Mouse (Mus musculus) adrenal gland, adult 8-10 months (tissue): Measurements from ENCODE around the gene Xrcc6. TPM values are rescaled to one million over a fixed set of nuclear protein-coding genes. Genes with fewer than 3 reads are reported as not detected.
A peak's percentile ranks its signal among the peaks of the same experiment; 100 is the strongest.

Experiments used
- DNase-seq: peaks from one replicate; pipeline ENCODE4 v3.0.0; 2022
- total RNA-seq, 4 experiments: library from RNA; stranded (reverse); gene quantifications; 2 replicates each; pipeline ENCODE4 v1.2.4; 2022

Xrcc6 gene
- 10 to 100 TPM; 64.2 to 93.2 (median 75.4) TPM for total RNA-seq

DNA sequence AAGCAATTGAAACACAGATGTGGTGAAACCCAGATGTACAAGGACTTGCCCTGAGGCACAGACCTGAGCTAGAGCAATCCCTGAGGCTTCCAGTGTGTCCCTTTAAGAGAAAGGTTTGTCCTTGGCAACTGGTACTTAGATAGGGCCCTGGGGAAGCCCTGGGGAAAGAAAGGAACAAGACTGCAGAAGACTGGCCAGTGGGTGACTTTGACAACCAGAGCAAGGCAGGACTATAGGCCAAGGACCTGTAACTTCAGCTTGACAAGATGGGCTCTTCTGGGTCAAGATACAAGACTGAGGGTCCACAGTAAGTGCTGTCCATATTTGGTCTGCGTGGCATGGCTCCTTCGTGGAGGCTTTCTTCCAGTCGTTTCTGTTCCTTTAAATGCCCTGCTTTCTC lies at the start of gene Xrcc6:
Gene Xrcc6, plus strand, starts transcription at position 190 of the 400 bp plus-strand sequence.
- no peak for DNase-seq

GRCm38 (mm10) chr15:81938246-81938645 lies 49.4 kb upstream of the Xrcc6 start:
- DNase-seq, result no peak

- peak; percentile 54 for DNase-seq
Observed at GRCm38 (mm10) chr15:81939157-81939715, 48.4 kb upstream of the Xrcc6 start.

DNA sequence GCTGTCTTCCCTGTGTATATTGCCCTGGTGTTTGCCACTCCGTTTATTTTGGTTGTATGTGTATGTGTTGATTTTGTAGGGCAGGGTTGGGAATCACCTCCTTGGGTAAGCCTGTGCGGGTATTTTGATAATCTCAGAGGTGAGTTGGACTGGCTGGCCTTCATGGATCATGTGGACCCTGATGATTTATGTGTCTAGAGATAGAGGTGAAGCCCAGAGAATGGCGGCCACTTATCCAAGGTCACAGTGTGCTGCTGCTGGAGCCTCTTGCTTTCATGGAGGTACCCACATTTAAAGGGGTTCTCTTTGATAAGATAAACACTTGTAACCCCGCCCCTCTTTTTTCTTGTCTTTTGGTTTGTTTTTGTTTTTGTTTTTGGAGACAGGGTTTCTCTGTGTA lies 47.9 kb upstream of the Xrcc6 start:
- DNase-seq, result no peak

DNA sequence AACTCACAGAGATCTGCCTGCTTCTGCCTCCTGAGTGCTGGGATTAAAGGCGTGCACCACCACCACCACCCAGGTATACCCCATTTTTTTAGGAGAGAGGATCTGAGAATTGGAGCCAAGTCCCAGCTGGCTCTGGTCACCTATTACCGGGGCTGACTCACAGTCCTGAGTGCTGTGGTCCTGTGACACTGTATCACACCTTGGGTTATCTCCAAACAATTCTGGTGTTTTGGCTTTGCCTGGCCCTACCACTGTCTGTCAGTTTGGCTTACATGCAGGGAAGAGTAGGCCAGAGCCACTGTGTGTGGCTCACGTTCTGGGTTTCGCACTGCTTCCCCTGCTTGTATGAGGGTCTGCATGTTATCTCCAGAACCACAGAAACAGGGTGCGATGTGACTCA lies 47.4 kb upstream of the Xrcc6 start:
- DNase-seq, result no peak

DNA sequence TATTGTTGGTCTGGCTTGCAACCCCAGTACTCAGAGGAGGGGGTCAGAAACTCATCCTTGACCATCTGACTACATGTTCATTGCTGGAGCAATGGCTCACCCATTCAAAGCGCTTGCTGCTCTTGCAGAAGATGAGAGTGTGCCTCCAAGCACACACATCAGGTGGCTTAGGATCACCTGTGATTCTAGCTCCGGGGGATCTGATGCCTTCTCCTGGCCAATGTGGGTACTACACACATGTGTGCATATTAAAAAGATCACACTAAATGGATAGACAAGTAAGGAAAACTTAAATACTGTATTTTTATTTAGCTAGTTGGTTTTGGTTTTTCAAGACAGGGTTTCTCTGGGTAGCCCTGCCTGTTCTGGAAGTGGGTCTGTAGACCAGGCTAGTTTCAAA lies 46.6 kb upstream of the Xrcc6 start:
- no peak for DNase-seq

GRCm38 (mm10) chr15:81943176-81943749 lies 44.4 kb upstream of the Xrcc6 start:
- no peak for DNase-seq

DNA sequence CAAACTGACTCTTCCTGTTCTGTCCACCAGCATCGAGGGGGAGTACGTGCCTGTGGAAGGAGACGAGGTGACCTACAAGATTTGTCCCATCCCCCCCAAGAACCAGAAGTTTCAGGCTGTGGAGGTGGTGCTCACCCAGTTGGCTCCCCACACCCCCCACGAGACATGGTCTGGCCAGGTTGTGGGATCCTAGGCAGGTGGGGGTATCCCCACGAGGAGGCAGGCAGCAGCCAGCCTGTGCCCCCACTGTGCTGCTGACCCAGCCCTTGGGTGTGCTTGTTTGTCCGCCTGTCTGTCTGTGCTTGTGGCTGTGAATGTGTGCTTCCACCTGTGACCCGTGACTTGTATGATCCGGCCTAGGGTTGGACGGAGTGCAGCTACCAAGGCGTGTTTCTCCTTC lies 38.6 kb upstream of the Xrcc6 start:
- DNase-seq, result no peak

- DNase-seq, result no peak
Observed at GRCm38 (mm10) chr15:81949476-81950131, 38.0 kb upstream of the Xrcc6 start.

DNA sequence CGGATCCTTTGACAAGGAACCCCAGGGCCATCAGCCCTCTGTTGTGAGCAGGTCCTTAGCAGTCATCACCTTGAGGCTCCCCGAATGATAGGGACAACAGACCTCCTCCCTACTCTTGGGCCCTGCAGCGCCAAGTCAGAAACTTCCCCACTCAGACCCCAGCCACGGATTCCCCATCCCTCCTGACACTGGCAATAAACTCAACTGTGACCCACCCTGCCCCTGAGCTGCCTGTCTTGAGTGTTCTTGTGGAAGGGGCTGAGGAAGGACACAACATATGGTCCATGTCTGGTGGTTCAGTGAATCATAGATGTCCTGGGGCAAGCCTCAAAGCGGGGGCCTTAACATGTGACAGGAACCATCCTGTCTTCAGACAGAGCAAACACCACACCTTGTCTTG lies 36.9 kb upstream of the Xrcc6 start:
- DNase-seq, result no peak

DNA sequence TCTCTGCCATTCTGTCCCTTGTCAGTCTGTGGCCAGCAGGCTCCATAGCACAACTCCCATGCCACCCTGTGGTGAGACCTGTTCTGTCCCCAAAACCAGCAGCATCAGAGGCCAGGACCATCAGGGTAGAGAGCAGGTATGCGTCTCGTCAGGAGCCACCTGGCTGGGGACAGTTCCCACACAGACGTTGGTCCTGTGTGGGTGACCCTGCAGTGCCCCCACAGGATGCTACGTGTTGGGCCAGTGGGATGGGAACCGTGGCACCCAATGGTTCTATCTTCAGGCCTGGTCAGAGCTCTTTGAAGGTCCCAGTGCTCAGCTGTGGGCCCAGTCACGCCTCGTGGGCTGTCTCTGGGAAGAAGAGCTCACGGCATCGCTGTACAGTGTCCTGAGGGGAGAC lies 36.5 kb upstream of the Xrcc6 start:
- no peak for DNase-seq

GRCm38 (mm10) chr15:81952310-81952709 lies 35.3 kb upstream of the Xrcc6 start:
- no peak for DNase-seq

- DNase-seq, result no peak
Observed at GRCm38 (mm10) chr15:81954151-81954583, 33.5 kb upstream of the Xrcc6 start.

GRCm38 (mm10) chr15:81954716-81955115 lies 32.9 kb upstream of the Xrcc6 start:
- DNase-seq, result no peak

GRCm38 (mm10) chr15:81955414-81955813 lies 32.2 kb upstream of the Xrcc6 start:
- no peak for DNase-seq

DNA sequence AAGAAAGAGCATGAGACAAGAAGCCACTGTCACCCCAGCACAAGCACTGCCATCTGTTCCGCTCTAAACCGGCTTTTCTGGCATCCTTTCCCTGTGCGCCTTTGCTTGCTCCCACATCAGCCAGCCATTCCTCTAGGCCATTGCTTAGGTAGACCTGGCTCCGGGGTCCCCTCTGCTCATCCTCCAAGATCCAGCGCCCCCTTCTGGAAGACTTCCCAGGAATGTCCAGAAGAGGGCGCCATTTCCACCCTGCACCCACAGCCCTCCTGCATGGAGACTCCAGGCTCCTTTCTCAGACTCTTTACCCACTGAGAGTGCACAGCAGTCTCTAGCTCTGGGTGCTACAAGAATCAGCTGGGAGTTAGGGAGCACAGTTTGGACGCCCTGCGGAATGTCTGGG lies 31.2 kb upstream of the Xrcc6 start:
- no peak for DNase-seq

- DNase-seq, result no peak
Observed at GRCm38 (mm10) chr15:81957598-81957997, 30.0 kb upstream of the Xrcc6 start.

DNA sequence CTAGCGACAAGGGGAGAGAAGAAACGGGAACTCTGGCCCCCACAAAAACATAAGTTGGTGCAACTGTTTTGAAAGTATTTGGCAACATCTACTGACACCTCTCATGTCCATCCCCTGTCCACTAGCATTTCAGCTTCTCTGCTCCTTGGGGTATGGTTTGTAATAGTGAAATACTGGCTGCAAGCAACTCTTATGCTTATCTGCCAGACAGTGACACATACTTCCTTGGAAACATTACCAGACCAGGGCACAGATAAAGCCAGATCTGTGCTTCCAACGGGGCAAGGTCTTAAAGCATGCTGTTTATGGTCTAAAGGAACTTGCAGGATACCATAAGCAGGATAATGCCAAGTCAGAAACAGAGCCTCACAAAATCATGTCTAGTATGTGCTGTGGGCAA lies 28.7 kb upstream of the Xrcc6 start:
- no peak for DNase-seq

GRCm38 (mm10) chr15:81960171-81961077 lies 27.2 kb upstream of the Xrcc6 start, which contains the start of gene Pmm1:
Gene Pmm1, minus strand, starts transcription at chr15:81960930.
- peak; percentile 98 for DNase-seq

- no peak for DNase-seq
Observed at GRCm38 (mm10) chr15:81961078-81961451, 26.6 kb upstream of the Xrcc6 start.

GRCm38 (mm10) chr15:81964262-81964661 lies 23.4 kb upstream of the Xrcc6 start:
- DNase-seq, result no peak

- no peak for DNase-seq
Observed at GRCm38 (mm10) chr15:81964980-81965545, 22.6 kb upstream of the Xrcc6 start.
